Mouse (Mus musculus) heart, adult 2 months (tissue): ENCODE results near the gene Mecom.

Experiments
- CTCF ChIP-seq: fragments of 200-600 bp; IDR thresholded peaks from 2 replicates; pipeline ENCODE4 v1.8.1; 2022; ENCODE audit warnings: antibody characterized with exemption, mild to moderate bottlenecking, moderate library complexity
- EP300 ChIP-seq: fragments of 200-500 bp; IDR thresholded peaks from 2 replicates; pipeline ENCODE4 v1.6.1; 2011; ENCODE audit warnings: low read depth, low read length, control low read depth; ENCODE audit not compliant: insufficient read depth
- POLR2A ChIP-seq: fragments of 200-500 bp; IDR thresholded peaks from 2 replicates; pipeline ENCODE4 v1.6.1; 2011; ENCODE audit warnings: mild to moderate bottlenecking, low read depth, low read length, control low read depth; ENCODE audit not compliant: insufficient read depth

- no peak for TF ChIP-seq EP300
- no peak for TF ChIP-seq POLR2A
- TF ChIP-seq CTCF: no peak
Measured at GRCm38 (mm10) chr3:30535821-30536220, 12.0 kb downstream of the Mecom start.
